Mouse (Mus musculus): ENCODE measurements at regions not wholly inside any gene's neighbourhood (a gene's known extent, or its start where the extent isn't known, plus 50 kb on each side); places are given as distances from the start of the nearest gene placed in this dataset.

GRCm38 (mm10) chr15:50282576-50282975 lies 3602.1 kb upstream of the Gm7489 start:
- WGBS: 72% methylated on average over 2 of the region's 2 CpGs
- H3K27ac ChIP-seq (ENCODE audit: low read depth): no peak overlapping the region
- ATAC-seq (ENCODE audit: insufficient read depth, low read depth) (no peak), DNase-seq (ENCODE audit: low spot score) (no peak)
- H3K27me3 ChIP-seq (ENCODE audit: control insufficient read depth, insufficient read depth, low read length): no peaks in the 10 kb centered on the region
- no peaks in the 10 kb centered on the region for H3K9me3 ChIP-seq (replicated peaks; ENCODE audit: control insufficient read depth, low read length)
- H3K4me2 ChIP-seq (ENCODE audit: low read depth, low read length): no peak overlapping the region
- no peak overlapping the region for H3K9ac ChIP-seq (replicated peaks; ENCODE audit: low read depth, low read length)
- H3K4me3 ChIP-seq (ENCODE audit: low read depth, low read length): no peak overlapping the region
- TF ChIP-seq EP300 (IDR thresholded peaks at IDR 0.05; ENCODE audit: low read depth): no peak
- no peak for TF ChIP-seq CTCF (IDR thresholded peaks at IDR 0.05; ENCODE audit: low read depth)
- no peaks in the 10 kb centered on the region for H3K4me1 ChIP-seq (ENCODE audit: control insufficient read depth, insufficient read depth)
- no peaks in the 10 kb centered on the region for H3K36me3 ChIP-seq (replicated peaks; ENCODE audit: control insufficient read depth, insufficient read depth, low read length)

- H3K4me1 ChIP-seq (ENCODE audit: control insufficient read depth, insufficient read depth): no peaks in the 10 kb centered on the region
- H3K4me3 ChIP-seq (ENCODE audit: low read depth, low read length): no peak overlapping the region
- H3K27ac ChIP-seq (ENCODE audit: low read depth): no peak overlapping the region
- WGBS: 86% methylated on average over 2 of the region's 2 CpGs
- ATAC-seq (ENCODE audit: insufficient read depth, low read depth) (no peak), DNase-seq (ENCODE audit: low spot score) (no peak)
- no peaks in the 10 kb centered on the region for H3K27me3 ChIP-seq (ENCODE audit: control insufficient read depth, insufficient read depth, low read length)
- no peaks in the 10 kb centered on the region for H3K36me3 ChIP-seq (replicated peaks; ENCODE audit: control insufficient read depth, insufficient read depth, low read length)
- H3K4me2 ChIP-seq (ENCODE audit: low read depth, low read length): no peak overlapping the region
- no peak for TF ChIP-seq CTCF (IDR thresholded peaks at IDR 0.05; ENCODE audit: low read depth)
- no peak for TF ChIP-seq EP300 (IDR thresholded peaks at IDR 0.05; ENCODE audit: low read depth)
- no peak overlapping the region for H3K9ac ChIP-seq (replicated peaks; ENCODE audit: low read depth, low read length)
- H3K9me3 ChIP-seq (replicated peaks; ENCODE audit: control insufficient read depth, low read length): no peaks in the 10 kb centered on the region
Measured at GRCm38 (mm10) chr15:50283491-50283890, 3601.2 kb upstream of the Gm7489 start.

- H3K9ac ChIP-seq (replicated peaks; ENCODE audit: low read depth, low read length): no peak overlapping the region
- no peak for DNase-seq (ENCODE audit: low spot score)
- WGBS: 77% methylated on average over 3 of the region's 3 CpGs
- TF ChIP-seq CTCF (IDR thresholded peaks at IDR 0.05; ENCODE audit: low read depth) (no peak), EP300 (IDR thresholded peaks at IDR 0.05; ENCODE audit: low read depth) (no peak)
- ATAC-seq (ENCODE audit: insufficient read depth, low read depth): no peak
- H3K27ac ChIP-seq (ENCODE audit: low read depth): no peak overlapping the region
- H3K27me3 ChIP-seq (ENCODE audit: control insufficient read depth, insufficient read depth, low read length): no peaks in the 10 kb centered on the region
- no peaks in the 10 kb centered on the region for H3K36me3 ChIP-seq (replicated peaks; ENCODE audit: control insufficient read depth, insufficient read depth, low read length)
- no peaks in the 10 kb centered on the region for H3K9me3 ChIP-seq (replicated peaks; ENCODE audit: control insufficient read depth, low read length)
- no peak overlapping the region for H3K4me3 ChIP-seq (ENCODE audit: low read depth, low read length)
- no peak overlapping the region for H3K4me2 ChIP-seq (ENCODE audit: low read depth, low read length)
- H3K4me1 ChIP-seq (ENCODE audit: control insufficient read depth, insufficient read depth): no peaks in the 10 kb centered on the region
Measured at GRCm38 (mm10) chr15:50301831-50302230, 3582.9 kb upstream of the Gm7489 start.

- 91% methylated on average over 4 of the region's 4 CpGs for WGBS
- ATAC-seq (ENCODE audit: insufficient read depth, low read depth): no peak
Measured at GRCm38 (mm10) chr15:50304085-50304484, 3580.6 kb upstream of the Gm7489 start.

GRCm38 (mm10) chr15:50320796-50321195 lies 3563.9 kb upstream of the Gm7489 start:
- Histone ChIP-seq H3K27ac (ENCODE audit: low read depth) (no peak overlapping the region), H3K9me3 (replicated peaks; ENCODE audit: control insufficient read depth, low read length) (no peaks in the 10 kb centered on the region), H3K4me2 (ENCODE audit: low read depth, low read length) (no peak overlapping the region), H3K27me3 (ENCODE audit: control insufficient read depth, insufficient read depth, low read length) (no peaks in the 10 kb centered on the region), H3K9ac (replicated peaks; ENCODE audit: low read depth, low read length) (no peak overlapping the region), H3K36me3 (replicated peaks; ENCODE audit: control insufficient read depth, insufficient read depth, low read length) (no peaks in the 10 kb centered on the region), H3K4me1 (ENCODE audit: control insufficient read depth, insufficient read depth) (no peaks in the 10 kb centered on the region), H3K4me3 (ENCODE audit: low read depth, low read length) (no peak overlapping the region)
- ATAC-seq (ENCODE audit: insufficient read depth, low read depth): no peak
- no peak for DNase-seq (ENCODE audit: low spot score)
- TF ChIP-seq CTCF (IDR thresholded peaks at IDR 0.05; ENCODE audit: low read depth) (no peak), EP300 (IDR thresholded peaks at IDR 0.05; ENCODE audit: low read depth) (no peak)

More at GRCm38 (mm10) chr15:50304085-50304484, 3580.6 kb upstream of the Gm7489 start:
- H3K4me3 ChIP-seq (ENCODE audit: low read depth, low read length): no peak overlapping the region
- H3K36me3 ChIP-seq (replicated peaks; ENCODE audit: control insufficient read depth, insufficient read depth, low read length): no peaks in the 10 kb centered on the region
- DNase-seq (ENCODE audit: low spot score): no peak
- H3K9ac ChIP-seq (replicated peaks; ENCODE audit: low read depth, low read length): no peak overlapping the region
- TF ChIP-seq EP300 (IDR thresholded peaks at IDR 0.05; ENCODE audit: low read depth): no peak
- no peak for TF ChIP-seq CTCF (IDR thresholded peaks at IDR 0.05; ENCODE audit: low read depth)
- H3K4me2 ChIP-seq (ENCODE audit: low read depth, low read length): no peak overlapping the region
- no peaks in the 10 kb centered on the region for H3K27me3 ChIP-seq (ENCODE audit: control insufficient read depth, insufficient read depth, low read length)
- H3K27ac ChIP-seq (ENCODE audit: low read depth): no peak overlapping the region
- no peaks in the 10 kb centered on the region for H3K9me3 ChIP-seq (replicated peaks; ENCODE audit: control insufficient read depth, low read length)
- H3K4me1 ChIP-seq (ENCODE audit: control insufficient read depth, insufficient read depth): no peaks in the 10 kb centered on the region

- no peak overlapping the region for H3K27ac ChIP-seq (ENCODE audit: low read depth)
- H3K4me1 ChIP-seq (ENCODE audit: control insufficient read depth, insufficient read depth): no peaks in the 10 kb centered on the region
- TF ChIP-seq EP300 (IDR thresholded peaks at IDR 0.05; ENCODE audit: low read depth) (no peak), CTCF (IDR thresholded peaks at IDR 0.05; ENCODE audit: low read depth) (no peak)
- no peak overlapping the region for H3K4me3 ChIP-seq (ENCODE audit: low read depth, low read length)
- 86% methylated on average over 5 of the region's 5 CpGs for WGBS
- no peak overlapping the region for H3K4me2 ChIP-seq (ENCODE audit: low read depth, low read length)
- no peaks in the 10 kb centered on the region for H3K27me3 ChIP-seq (ENCODE audit: control insufficient read depth, insufficient read depth, low read length)
- no peak overlapping the region for H3K9ac ChIP-seq (replicated peaks; ENCODE audit: low read depth, low read length)
- H3K36me3 ChIP-seq (replicated peaks; ENCODE audit: control insufficient read depth, insufficient read depth, low read length): no peaks in the 10 kb centered on the region
- no peaks in the 10 kb centered on the region for H3K9me3 ChIP-seq (replicated peaks; ENCODE audit: control insufficient read depth, low read length)
- DNase-seq (ENCODE audit: low spot score): no peak
- no peak for ATAC-seq (ENCODE audit: insufficient read depth, low read depth)
Measured at GRCm38 (mm10) chr15:50345536-50345935, 3539.2 kb upstream of the Gm7489 start.

Measured in heart, postnatal 0 days (tissue).